Mouse (Mus musculus): ENCODE measurements around the gene Rab33b. TPM values are rescaled to one million over a fixed set of nuclear protein-coding genes. Genes with fewer than 3 reads are reported as not detected.

Gene Rab33b
- total and polyA plus RNA-seq, 2 experiments from 2014 or later = 31.8 to 32.4 TPM

DNA sequence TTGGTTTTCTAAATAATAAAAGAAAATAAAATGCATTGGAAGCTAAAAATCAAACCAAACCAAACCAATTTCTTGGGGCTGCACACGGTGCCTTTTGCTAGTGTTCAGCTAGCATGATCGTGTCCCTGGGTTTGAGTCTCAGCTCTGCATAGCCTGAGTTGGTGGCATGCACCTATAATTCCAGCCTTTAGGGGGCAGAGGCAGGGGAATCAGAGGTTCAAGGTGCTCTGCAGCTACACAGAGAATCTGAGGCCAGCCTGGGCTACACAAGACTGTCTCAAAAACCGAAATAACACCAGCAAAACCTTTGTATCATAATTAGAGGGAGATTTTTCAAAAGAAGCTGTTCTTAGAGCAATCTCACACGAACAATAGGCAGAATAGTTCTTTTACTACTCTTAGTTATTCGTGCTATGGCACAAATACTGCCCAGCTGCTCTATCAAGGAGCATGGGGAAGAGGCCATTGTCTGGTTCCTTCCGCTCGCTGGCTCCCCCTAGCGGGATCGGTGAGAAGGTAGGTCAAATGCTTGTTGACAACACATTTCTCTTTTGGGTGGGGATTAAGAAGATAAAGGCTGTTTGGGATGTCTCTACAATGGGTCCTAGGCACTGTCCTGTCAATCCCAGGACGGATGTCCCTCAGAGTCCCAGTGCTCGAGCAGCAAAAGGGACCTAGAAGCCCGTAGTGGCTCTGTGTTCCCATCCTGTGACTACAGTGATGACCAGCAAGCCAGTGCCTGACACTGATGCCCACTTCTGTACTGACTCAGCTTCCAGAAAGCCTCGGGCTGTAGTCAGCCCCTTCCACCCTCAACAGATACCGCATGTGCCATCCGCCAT is 56.1 kb downstream of the Rab33b start:
- 59% methylated on average over 15 of the region's 15 CpGs for WGBS

DNA sequence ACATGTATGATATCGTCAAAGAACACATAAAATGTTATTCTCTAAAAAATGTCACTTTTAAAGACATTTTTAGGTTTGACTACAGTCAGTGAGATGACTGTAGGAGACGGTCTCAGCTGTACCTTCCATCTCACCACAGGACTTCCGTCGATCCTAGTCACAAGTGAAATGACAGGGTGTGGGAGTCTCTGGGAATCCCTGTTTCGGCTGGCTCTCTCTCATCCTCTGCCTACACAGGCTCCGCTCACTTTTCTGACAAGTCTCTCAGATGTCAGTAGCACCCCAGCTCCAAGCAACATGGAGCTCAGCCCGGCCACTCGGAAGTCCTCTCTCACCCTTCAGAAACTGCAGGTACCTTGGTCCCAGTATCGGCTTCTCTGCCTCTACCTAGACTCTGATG is 56.9 kb downstream of the Rab33b start:
- no peak overlapping the region for H3K9ac ChIP-seq (replicated peaks; ENCODE audit: low read length)
- H3K27me3 ChIP-seq (ENCODE audit: insufficient read depth, low read length) = no peaks in the 10 kb centered on the region
- peaks cover 36% of the 10 kb centered on the region for H3K36me3 ChIP-seq (ENCODE audit: insufficient read depth, low read length)
- no peaks in the 10 kb centered on the region for H3K9me3 ChIP-seq (ENCODE audit: low read length)
- H3K4me2 ChIP-seq (ENCODE audit: low read depth, low read length) = no peak overlapping the region
- H3K27ac ChIP-seq = no peak overlapping the region
- no peak for TF ChIP-seq CTCF (IDR thresholded peaks at IDR 0.05; ENCODE audit: low read depth)
- H3K4me1 ChIP-seq (ENCODE audit: insufficient read depth, low read length) = no peaks in the 10 kb centered on the region
- WGBS = 94% methylated on average over 9 of the region's 9 CpGs
- H3K4me3 ChIP-seq (ENCODE audit: low read length) = no peak overlapping the region
- DNase-seq (ENCODE audit: low spot score) (no peak), ATAC-seq (no peak)

More for the DNA sequence above, 56.1 kb downstream of the Rab33b start:
- Histone ChIP-seq H3K27ac (no peak overlapping the region), H3K4me1 (ENCODE audit: insufficient read depth, low read length) (no peaks in the 10 kb centered on the region), H3K9ac (replicated peaks; ENCODE audit: low read length) (no peak overlapping the region), H3K27me3 (ENCODE audit: insufficient read depth, low read length) (no peaks in the 10 kb centered on the region), H3K4me2 (ENCODE audit: low read depth, low read length) (no peak overlapping the region), H3K36me3 (ENCODE audit: insufficient read depth, low read length) (peaks cover 41% of the 10 kb centered on the region), H3K9me3 (ENCODE audit: low read length) (no peaks in the 10 kb centered on the region), H3K4me3 (ENCODE audit: low read length) (no peak overlapping the region)
- ATAC-seq (peak; percentile 58; the same call in 1 of the 2 replicates), DNase-seq (ENCODE audit: low spot score) (peak; percentile 72)
- TF ChIP-seq CTCF (IDR thresholded peaks at IDR 0.05; ENCODE audit: low read depth) = peak; percentile 80

- DNase-seq (ENCODE audit: low spot score) (peak; percentile 22), ATAC-seq (peak; percentile 38; the same call in 1 of the 2 replicates)
- H3K27me3 ChIP-seq (ENCODE audit: insufficient read depth, low read length) = no peaks in the 10 kb centered on the region
- H3K9me3 ChIP-seq (ENCODE audit: low read length) = no peaks in the 10 kb centered on the region
- H3K4me1 ChIP-seq (ENCODE audit: insufficient read depth, low read length) = no peaks in the 10 kb centered on the region
- H3K4me2 ChIP-seq (ENCODE audit: low read depth, low read length) = no peak overlapping the region
- H3K9ac ChIP-seq (replicated peaks; ENCODE audit: low read length) = no peak overlapping the region
- H3K4me3 ChIP-seq (ENCODE audit: low read length) = no peak overlapping the region
- WGBS = 51% methylated on average over 19 of the region's 19 CpGs
- H3K36me3 ChIP-seq (ENCODE audit: insufficient read depth, low read length) = peaks cover 15% of the 10 kb centered on the region
- no peak overlapping the region for H3K27ac ChIP-seq
- no peak for TF ChIP-seq CTCF (IDR thresholded peaks at IDR 0.05; ENCODE audit: low read depth)
Measured at GRCm38 (mm10) chr3:51544442-51545128, 60.9 kb downstream of the Rab33b start.

Other genes starting within 250 kb of the Rab33b start
- gene Elf2, start 143.3 kb upstream of the Rab33b start, total RNA-seq (2014; rRNA removed) = 47.8 and 56.2 TPM in 2 replicates
- gene Elf2, start 143.3 kb upstream of the Rab33b start, polyA plus RNA-seq (2015; fragmentation: Nextera tagmentation; extraction: Ambion mirVana) = 31.2 and 32.6 TPM in 2 replicates
- gene Mgarp, start 87.2 kb upstream of the Rab33b start, total RNA-seq (2014; rRNA removed) = 2.8 and 3.1 TPM in 2 replicates
- gene Mgarp, start 87.2 kb upstream of the Rab33b start, polyA plus RNA-seq (2015; fragmentation: Nextera tagmentation; extraction: Ambion mirVana) = 2.1 and 3.2 TPM in 2 replicates
- gene Ndufc1, start 74.9 kb upstream of the Rab33b start, total RNA-seq (2014; rRNA removed) = 33.4 and 35.0 TPM in 2 replicates
- gene Ndufc1, start 74.9 kb upstream of the Rab33b start, polyA plus RNA-seq (2015; fragmentation: Nextera tagmentation; extraction: Ambion mirVana) = 1,023 and 1,091 TPM in 2 replicates
- 20.4 and 22.5 TPM in 2 replicates for gene Naa15, start 68.8 kb upstream of the Rab33b start, total RNA-seq (2014; rRNA removed)
- gene Naa15, start 68.8 kb upstream of the Rab33b start, polyA plus RNA-seq (2015; fragmentation: Nextera tagmentation; extraction: Ambion mirVana) = 35.0 and 36.5 TPM in 2 replicates
- gene Setd7, start 77.0 kb downstream of the Rab33b start, total RNA-seq (2014; rRNA removed) = 10.1 and 20.6 TPM in 2 replicates
- gene Setd7, start 77.0 kb downstream of the Rab33b start, polyA plus RNA-seq (2015; fragmentation: Nextera tagmentation; extraction: Ambion mirVana) = 2.4 and 2.5 TPM in 2 replicates
- gene Mgst2, start 176.4 kb downstream of the Rab33b start, total RNA-seq (2014; rRNA removed) = not detected in 2 replicates
- 1.0 and 1.6 TPM in 2 replicates for gene Mgst2, start 176.4 kb downstream of the Rab33b start, polyA plus RNA-seq (2015; fragmentation: Nextera tagmentation; extraction: Ambion mirVana)

Data from hindbrain, postnatal 0 days (tissue).